Mouse (Mus musculus): ENCODE measurements around the gene Bpifb5.

DNA sequence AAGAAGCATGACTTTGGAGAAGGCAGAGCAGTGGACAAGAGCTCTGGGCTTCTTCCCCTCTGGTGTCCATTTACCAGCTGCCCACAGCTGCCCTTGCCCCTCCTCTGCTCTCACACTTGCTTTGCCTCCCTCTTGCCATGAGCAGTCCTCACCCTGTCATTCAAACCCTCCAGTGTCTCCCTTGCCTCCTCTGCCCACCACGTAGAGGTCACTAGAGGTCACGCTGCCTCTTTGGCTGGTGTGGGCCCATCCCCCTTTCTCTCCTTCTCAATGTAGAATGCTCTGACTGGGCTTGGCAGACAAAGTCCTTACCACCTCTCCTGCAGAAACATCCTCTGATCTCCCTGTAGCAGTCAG lies 353 bp downstream of the Bpifb5 start:
- TF ChIP-seq CTCF (IDR thresholded peaks at IDR 0.05; ENCODE audit: insufficient read depth, low read depth, low read length): no peak
- TF ChIP-seq POLR2A (IDR thresholded peaks at IDR 0.05; ENCODE audit: insufficient read depth, low read depth, low read length): no peak

Data from olfactory bulb, adult 2 months (tissue).